Comparison of ENCODE assay signal across 9 mouse cellular contexts in the genomic region with DNA sequence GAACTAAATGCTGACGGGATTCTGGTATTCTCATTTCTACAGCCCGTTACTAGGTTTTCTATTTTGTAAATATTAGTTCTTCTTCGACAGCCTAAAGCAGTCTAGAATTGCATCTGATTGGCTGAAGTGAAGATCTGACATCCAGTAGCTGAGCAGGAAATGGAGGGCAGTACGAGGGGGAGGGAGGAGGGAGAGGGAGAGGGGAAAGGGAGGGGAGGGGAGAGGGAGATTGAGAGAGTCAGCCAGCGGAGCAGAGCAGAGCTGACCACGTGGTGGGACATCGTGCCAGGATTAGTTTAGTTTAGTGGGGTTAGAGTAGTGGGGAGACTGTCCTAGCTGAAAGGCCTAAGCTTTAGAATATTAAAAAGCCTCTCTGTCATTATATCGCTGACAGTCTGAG.
A peak's percentile ranks its signal among the peaks of the same experiment; 100 is the strongest.
DNase-seq lines count a peak whose midpoint lies in the region; ATAC-seq lines count a peak whose summit lies in the region.
"Had no signal": no experiment of that assay in that cellular context is flagged by ENCODE, and none has a peak within 500 bp of the region (broad histone marks: within the 10 kb centered on the region; RNA-seq: fewer than 3 reads in every experiment).

No protein-coding gene starts in this region.

- peak; percentile 78 for ATAC-seq in common myeloid progenitor, adult 5-6 weeks (replicated peaks; ENCODE audit: low read depth, poor library complexity, severe bottlenecking)

- peak; percentile 87 for DNase-seq in A20 (ENCODE audit: low read depth, low spot score)
- peak; percentile 38 to 44 for DNase-seq in kidney, adult 8-10 months
- DNase-seq in lung, postnatal 14 days, result peak; percentile 48
- no peak for DNase-seq in frontal cortex, postnatal 10 days (ENCODE audit: low spot score in 2 of 2)
- DNase-seq in cerebellum, adult 8-10 months, result no peak
- no peak for DNase-seq in spleen, adult 12 weeks (ENCODE audit: low spot score)
- DNase-seq in left cerebral cortex, postnatal 14 days (ENCODE audit: low spot score in 2 of 2), result no peak
- DNase-seq: heart, postnatal 14 days had no signal

- intact Hi-C loops in left cerebral cortex, postnatal 14 days (cut with DNase I), result no loop called here

Comparison
In these comparisons a context has a peak if more than half of its experiments do, and no peak if none do; other contexts are left out.
1. DNase-seq: peak in A20 (single experiment), kidney, adult 8-10 months (2 of 2) and lung, postnatal 14 days (single experiment); none in frontal cortex, postnatal 10 days (0 of 2), cerebellum, adult 8-10 months (single experiment), spleen, adult 12 weeks (single experiment) and left cerebral cortex, postnatal 14 days (0 of 2).